Comparison of ENCODE assay signal across 11 mouse cellular contexts in genomic region chr10:115587979-115588378, GRCm38 (mm10). TPM values are rescaled to one million over a fixed set of nuclear protein-coding genes. Genes with fewer than 3 reads are reported as not detected.
A peak's percentile ranks its signal among the peaks of the same experiment; 100 is the strongest.
DNase-seq lines count a peak whose midpoint lies in the region; ATAC-seq lines count a peak whose summit lies in the region.
"Had no signal": no experiment of that assay in that cellular context is flagged by ENCODE, and none has a peak within 500 bp of the region (broad histone marks: within the 10 kb centered on the region; RNA-seq: fewer than 3 reads in every experiment).

No protein-coding gene starts in this region.

- peak overlapping the region; percentile 97 for H3K4me2 ChIP-seq in heart, embryonic 14.5 days (ENCODE audit: low read length)
- H3K4me2 ChIP-seq in embryonic facial prominence, embryonic 11.5 days (ENCODE audit: low read depth, low read length): peak overlapping the region; percentile 87
- H3K4me2 ChIP-seq in hindbrain, embryonic 16.5 days (ENCODE audit: low read length): peak overlapping the region; percentile 99
- H3K4me2 ChIP-seq in midbrain, embryonic 14.5 days (ENCODE audit: low read length): peak overlapping the region; percentile 97

- DNase-seq in heart, adult 18-20 months: no peak
- no peak for DNase-seq in embryonic facial prominence, embryonic 11.5 days (ENCODE audit: low spot score)
- DNase-seq in midbrain, embryonic 14.5 days: peak; percentile 27
- no peak for DNase-seq in gastrocnemius, postnatal 36 days
- no peak for DNase-seq in layer of hippocampus, adult 18-20 months (ENCODE audit: low spot score in 2 of 2)

- H3K9me3 ChIP-seq in heart, embryonic 14.5 days (ENCODE audit: control insufficient read depth, low read length): no peaks in the 10 kb centered on the region
- H3K9me3 ChIP-seq in embryonic facial prominence, embryonic 11.5 days (replicated peaks; ENCODE audit: control insufficient read depth, low read length): no peaks in the 10 kb centered on the region
- no peaks in the 10 kb centered on the region for H3K9me3 ChIP-seq in hindbrain, embryonic 16.5 days (ENCODE audit: control insufficient read depth, low read length)
- H3K9me3 ChIP-seq in midbrain, embryonic 14.5 days (ENCODE audit: control insufficient read depth, low read length): no peaks in the 10 kb centered on the region

- no peak overlapping the region for H3K9ac ChIP-seq in heart, embryonic 14.5 days (ENCODE audit: low read length)
- H3K9ac ChIP-seq in embryonic facial prominence, embryonic 11.5 days (replicated peaks; ENCODE audit: low read length): peak overlapping the region; percentile 58
- H3K9ac ChIP-seq in hindbrain, embryonic 16.5 days (ENCODE audit: low read depth, low read length): peak overlapping the region; percentile 73
- peak overlapping the region; percentile 57 for H3K9ac ChIP-seq in midbrain, embryonic 14.5 days (replicated peaks; ENCODE audit: low read length)

- no peak for ATAC-seq in heart, embryonic 14.5 days (ENCODE audit: insufficient number of reproducible peaks, insufficient read depth, low FRiP score, low read depth)
- ATAC-seq in embryonic facial prominence, embryonic 11.5 days (replicated peaks; ENCODE audit: insufficient number of reproducible peaks, low FRiP score, low TSS enrichment, low read depth): no peak
- no peak for ATAC-seq in hindbrain, embryonic 16.5 days
- ATAC-seq in midbrain, embryonic 14.5 days (ENCODE audit: low FRiP score, low TSS enrichment): no peak
- no peak for ATAC-seq in megakaryocyte, adult 5-6 weeks (ENCODE audit: poor library complexity, severe bottlenecking)

- peaks cover 59% of the 10 kb centered on the region for H3K27me3 ChIP-seq in heart, embryonic 14.5 days (ENCODE audit: control insufficient read depth, insufficient read depth, low read length)
- H3K27me3 ChIP-seq in embryonic facial prominence, embryonic 11.5 days (ENCODE audit: control insufficient read depth, insufficient read depth, low read length): peaks cover 14% of the 10 kb centered on the region
- H3K27me3 ChIP-seq in hindbrain, embryonic 16.5 days (replicated peaks; ENCODE audit: control insufficient read depth, insufficient read depth, low read length): peaks cover 3% of the 10 kb centered on the region; the same call in 1 of the 2 replicates
- peaks cover 45% of the 10 kb centered on the region for H3K27me3 ChIP-seq in midbrain, embryonic 14.5 days (ENCODE audit: control insufficient read depth, insufficient read depth, low read length)

- intact Hi-C loops in gastrocnemius, postnatal 36 days (cut with DNase I): no loop called here

- no peak overlapping the region for H3K27ac ChIP-seq in heart, embryonic 14.5 days (replicated peaks in 1 of 2; ENCODE audit: control insufficient read depth in 1 of 2, insufficient read depth in 1 of 2, low read depth in 2 of 2, low read length in 2 of 2)
- no peak overlapping the region for H3K27ac ChIP-seq in embryonic facial prominence, embryonic 11.5 days (replicated peaks; ENCODE audit: low read depth, low read length)
- H3K27ac ChIP-seq in hindbrain, embryonic 16.5 days (ENCODE audit: low read depth, low read length): peak overlapping the region; percentile 46; the same call in 1 of the 2 replicates
- H3K27ac ChIP-seq in midbrain, embryonic 14.5 days (replicated peaks; ENCODE audit: low read depth, low read length): 0 out of 2 replicates have a peak overlapping the region, but pooled peaks have one; percentile 13

- H3K4me1 ChIP-seq in heart, embryonic 14.5 days (ENCODE audit: control insufficient read depth in 2 of 2, insufficient read depth in 2 of 2, low read length in 2 of 2): peaks cover 6 to 21% of the 10 kb centered on the region in 2 experiments
- H3K4me1 ChIP-seq in embryonic facial prominence, embryonic 11.5 days (ENCODE audit: control insufficient read depth, insufficient read depth, low read length): no peaks in the 10 kb centered on the region; the same call in 1 of the 2 replicates
- peaks cover 23% of the 10 kb centered on the region for H3K4me1 ChIP-seq in hindbrain, embryonic 16.5 days (ENCODE audit: control insufficient read depth, insufficient read depth, low read depth, low read length)
- peaks cover 15% of the 10 kb centered on the region; the same call in 1 of the 2 replicates for H3K4me1 ChIP-seq in midbrain, embryonic 14.5 days (ENCODE audit: control insufficient read depth, insufficient read depth, low read length)

- peak overlapping the region; percentile 49 to 57 for H3K4me3 ChIP-seq in heart, embryonic 14.5 days (ENCODE audit: control insufficient read depth in 1 of 2, insufficient read depth in 1 of 2, low read depth in 1 of 2, low read length in 2 of 2)
- H3K4me3 ChIP-seq in embryonic facial prominence, embryonic 11.5 days (ENCODE audit: low read depth, low read length): peak overlapping the region; percentile 52
- peak overlapping the region; percentile 74 for H3K4me3 ChIP-seq in hindbrain, embryonic 16.5 days (ENCODE audit: low read length)
- H3K4me3 ChIP-seq in midbrain, embryonic 14.5 days (replicated peaks; ENCODE audit: low read depth, low read length): peak overlapping the region; percentile 59

- H3K36me3 ChIP-seq in heart, embryonic 14.5 days (ENCODE audit: control insufficient read depth, insufficient read depth, low read length): no peaks in the 10 kb centered on the region
- H3K36me3 ChIP-seq in embryonic facial prominence, embryonic 11.5 days (replicated peaks; ENCODE audit: control insufficient read depth, insufficient read depth, low read depth, low read length): no peaks in the 10 kb centered on the region
- H3K36me3 ChIP-seq in hindbrain, embryonic 16.5 days (ENCODE audit: control insufficient read depth, insufficient read depth, low read length): no peaks in the 10 kb centered on the region
- no peaks in the 10 kb centered on the region for H3K36me3 ChIP-seq in midbrain, embryonic 14.5 days (ENCODE audit: control insufficient read depth, insufficient read depth, low read length)
- H3K36me3 ChIP-seq: G1E had no signal

- WGBS in heart, embryonic 14.5 days: 2% methylated on average over 7 of the region's 7 CpGs
- whole genome bisulfite sequencing in embryonic facial prominence, embryonic 11.5 days: 2% methylated on average over 7 of the region's 7 CpGs
- 0% methylated on average over 7 of the region's 7 CpGs for WGBS in hindbrain, embryonic 16.5 days
- whole genome bisulfite sequencing in midbrain, embryonic 14.5 days: under 1% methylated on average over 7 of the region's 7 CpGs

RNA-seq across cellular contexts. Expression of gene Lgr5, which starts 0.4 kb away (rescaled TPM):
- polyA plus RNA-seq in heart, embryonic 14.5 days (2014; fragmentation: Nextera tagmentation; extraction: Ambion mirVana): 0.19 and 0.32 TPM in 2 replicates
- under 1 TPM; 0.08 to 0.20 TPM for total RNA-seq in heart, adult 18-20 months (2021)
- polyA plus RNA-seq in embryonic facial prominence, embryonic 11.5 days (2014; fragmentation: Nextera tagmentation; extraction: Ambion mirVana): 10.2 and 11.5 TPM in 2 replicates
- polyA plus RNA-seq in hindbrain, embryonic 16.5 days (2015; fragmentation: Nextera tagmentation; extraction: Ambion mirVana): 2.7 and 2.8 TPM in 2 replicates
- polyA plus RNA-seq in midbrain, embryonic 14.5 days (2014; fragmentation: Nextera tagmentation; extraction: Ambion mirVana): 1.9 and 2.0 TPM in 2 replicates
- total RNA-seq in megakaryocyte, adult 5-6 weeks (2015): not detected in 2 replicates
- 0.11 and 1.3 TPM in 2 replicates for total RNA-seq in megakaryocyte, adult 5-6 weeks (2017)
- total RNA-seq in gastrocnemius, postnatal 36 days (2021): under 1 TPM in 1 of 2 experiments, not detected in 1; 0.05 TPM
- 1 to 10 TPM; 1.9 to 2.5 TPM for total RNA-seq in layer of hippocampus, adult 18-20 months (2021)
- polyA plus RNA-seq: G1E had no signal

RNA-seq across cellular contexts. Expression of gene A930009A15Rik, which starts 18.2 kb away (rescaled TPM):
- polyA plus RNA-seq in heart, embryonic 14.5 days (2014; fragmentation: Nextera tagmentation; extraction: Ambion mirVana): not detected in 2 replicates
- not detected for total RNA-seq in heart, adult 18-20 months (2021)
- 0.21 TPM in 2 replicates for polyA plus RNA-seq in embryonic facial prominence, embryonic 11.5 days (2014; fragmentation: Nextera tagmentation; extraction: Ambion mirVana)
- polyA plus RNA-seq in hindbrain, embryonic 16.5 days (2015; fragmentation: Nextera tagmentation; extraction: Ambion mirVana): 1.00 and 1.6 TPM in 2 replicates
- 0.36 and 0.66 TPM in 2 replicates for polyA plus RNA-seq in midbrain, embryonic 14.5 days (2014; fragmentation: Nextera tagmentation; extraction: Ambion mirVana)
- total RNA-seq in megakaryocyte, adult 5-6 weeks (2015): not detected in 2 replicates
- not detected in 2 replicates for total RNA-seq in megakaryocyte, adult 5-6 weeks (2017)
- not detected for total RNA-seq in gastrocnemius, postnatal 36 days (2021)
- total RNA-seq in layer of hippocampus, adult 18-20 months (2021): under 1 TPM; 0.32 to 0.56 TPM
- total RNA-seq: G1E; hematopoietic stem cell, adult 5-6 weeks; neutrophil, adult 5-6 weeks had no signal
- polyA plus RNA-seq: G1E had no signal

Comparison
In these comparisons a context has a peak if more than half of its experiments do, and no peak if none do; other contexts are left out.
1. H3K27ac ChIP-seq: peak in hindbrain, embryonic 16.5 days (single experiment) and midbrain, embryonic 14.5 days (single experiment); none in heart, embryonic 14.5 days (0 of 2) and embryonic facial prominence, embryonic 11.5 days (single experiment).
2. Peak in every context shown above with its lines, with median percentiles within 50 percentile points of each other: H3K4me2 ChIP-seq and H3K4me3 ChIP-seq.